Mouse (Mus musculus) midbrain, embryonic 10.5 days (tissue): ENCODE measurements around the gene Snai3. TPM values are rescaled to one million over a fixed set of nuclear protein-coding genes. Genes with fewer than 3 reads are reported as not detected.

Experiments
- DNase-seq: peaks from one replicate; pipeline ENCODE4 v3.0.0-alpha.2; 2017; ENCODE audit warnings: low spot score
- H3K27ac ChIP-seq: fragments of 300-500 bp; sonication (generic); replicated peaks from 2 replicates; pipeline ENCODE4 v1.5.1; 2016; ENCODE audit warnings: mild to moderate bottlenecking
- H3K27me3 ChIP-seq: fragments of 300-500 bp; sonication (generic); 2 replicates; pipeline ENCODE4 v1.6.1; 2016; ENCODE audit warnings: low read depth, mild to moderate bottlenecking; ENCODE audit not compliant: poor library complexity, severe bottlenecking
- H3K36me3 ChIP-seq: fragments of 300-500 bp; sonication (generic); 2 replicates; pipeline ENCODE4 v1.6.1; 2016; ENCODE audit warnings: mild to moderate bottlenecking, moderate library complexity
- H3K4me1 ChIP-seq: fragments of 300-500 bp; sonication (generic); 2 replicates; pipeline ENCODE4 v1.6.1; 2016
- H3K4me3 ChIP-seq: fragments of 300-500 bp; sonication (generic); 2 replicates; pipeline ENCODE4 v1.5.1; 2016; ENCODE audit warnings: mild to moderate bottlenecking, moderate library complexity
- H3K9me3 ChIP-seq: fragments of 300-500 bp; sonication (generic); replicated peaks from 2 replicates; pipeline ENCODE4 v1.6.1; 2016; ENCODE audit warnings: mild to moderate bottlenecking
- WGBS: fragments of 180-500 bp; shearing (Covaris S2); methylation state at CpG from one replicate; pipeline ENCODE4 v1.1.7; 2016; 5-methylcytosine and 5-hydroxymethylcytosine counted together
- polyA plus RNA-seq: library from polyadenylated mRNA; unstranded; fragments of >200 nt; fragmentation: Nextera tagmentation; extraction: Ambion mirVana; gene quantifications from 2 replicates; pipeline ENCODE4 v1.2.1, GENCODE M21; 2016

Gene Snai3
- polyA plus RNA-seq, 1 experiment from 2014 or later = not detected

- no peaks in the 10 kb centered on the region for H3K36me3 ChIP-seq
- peaks cover 17% of the 10 kb centered on the region for H3K27me3 ChIP-seq
- 83% methylated on average over 10 of the region's 10 CpGs for WGBS
- DNase-seq = no peak
- no peaks in the 10 kb centered on the region for H3K9me3 ChIP-seq
- H3K4me3 ChIP-seq = no peak overlapping the region
- no peaks in the 10 kb centered on the region for H3K4me1 ChIP-seq
- H3K27ac ChIP-seq = no peak overlapping the region
Observed at GRCm38 (mm10) chr8:122452154-122452553, 8.4 kb downstream of the Snai3 start.

GRCm38 (mm10) chr8:122451161-122451703 is 9.3 kb downstream of the Snai3 start:
- H3K4me1 ChIP-seq = no peaks in the 10 kb centered on the region; the same call in 1 of the 2 replicates
- H3K27ac ChIP-seq = no peak overlapping the region
- no peaks in the 10 kb centered on the region for H3K36me3 ChIP-seq
- no peak for DNase-seq
- peaks cover 10% of the 10 kb centered on the region; the same call in 1 of the 2 replicates for H3K27me3 ChIP-seq
- H3K9me3 ChIP-seq = no peaks in the 10 kb centered on the region
- H3K4me3 ChIP-seq = no peak overlapping the region
- WGBS = 86% methylated on average over 7 of the region's 7 CpGs

GRCm38 (mm10) chr8:122445203-122445602 is 15.3 kb downstream of the Snai3 start:
- H3K36me3 ChIP-seq = no peaks in the 10 kb centered on the region
- H3K4me1 ChIP-seq = peaks cover 34% of the 10 kb centered on the region
- H3K27me3 ChIP-seq = no peaks in the 10 kb centered on the region
- WGBS = 70% methylated on average over 3 of the region's 3 CpGs
- H3K27ac ChIP-seq = no peak overlapping the region
- no peak for DNase-seq
- H3K4me3 ChIP-seq = 0 out of 2 replicates have a peak overlapping the region, but pooled peaks have one; percentile 87
- no peaks in the 10 kb centered on the region for H3K9me3 ChIP-seq

- H3K4me3 ChIP-seq = peak overlapping the region; percentile 87
- peak; percentile 60 for DNase-seq
- peak overlapping the region; percentile 93 for H3K27ac ChIP-seq
- H3K9me3 ChIP-seq = no peaks in the 10 kb centered on the region
- peaks cover 10% of the 10 kb centered on the region for H3K36me3 ChIP-seq
- no peaks in the 10 kb centered on the region for H3K27me3 ChIP-seq
- H3K4me1 ChIP-seq = peaks cover 34% of the 10 kb centered on the region
- 53% methylated on average over 19 of the region's 19 CpGs for WGBS
Observed at GRCm38 (mm10) chr8:122444058-122444748, 16.3 kb downstream of the Snai3 start.

- peaks cover 17% of the 10 kb centered on the region for H3K36me3 ChIP-seq
- DNase-seq = peak; percentile 99
- H3K9me3 ChIP-seq = no peaks in the 10 kb centered on the region
- H3K4me3 ChIP-seq = peak within 1 kb of the TSS; percentile 87
- peak within 1 kb of the TSS; percentile 93 for H3K27ac ChIP-seq
- WGBS = under 1% methylated on average over 47 of the region's 47 CpGs
- peaks cover 34% of the 10 kb centered on the region for H3K4me1 ChIP-seq
- no peaks in the 10 kb centered on the region for H3K27me3 ChIP-seq
Observed at GRCm38 (mm10) chr8:122443262-122444006, 17.1 kb downstream of the Snai3 start, which contains the start of gene Mvd. Mvd (minus strand) TSS chr8:122443422.

- no peaks in the 10 kb centered on the region for H3K27me3 ChIP-seq
- peak overlapping the region; percentile 87 for H3K4me3 ChIP-seq
- no peak for DNase-seq
- peaks cover 24% of the 10 kb centered on the region for H3K36me3 ChIP-seq
- no peaks in the 10 kb centered on the region for H3K9me3 ChIP-seq
- peak overlapping the region; percentile 93 for H3K27ac ChIP-seq
- under 1% methylated on average over 12 of the region's 12 CpGs for WGBS
- peaks cover 34% of the 10 kb centered on the region for H3K4me1 ChIP-seq
Observed at GRCm38 (mm10) chr8:122442781-122443180, 17.8 kb downstream of the Snai3 start.

- 21% methylated on average over 7 of the region's 7 CpGs for WGBS
Observed at GRCm38 (mm10) chr8:122442356-122442755, 18.2 kb downstream of the Snai3 start.

GRCm38 (mm10) chr8:122441326-122441725 is 19.2 kb downstream of the Snai3 start:
- Histone ChIP-seq H3K36me3 (peaks cover 39% of the 10 kb centered on the region), H3K4me3 (no peak overlapping the region), H3K4me1 (peaks cover 34% of the 10 kb centered on the region), H3K27ac (no peak overlapping the region), H3K27me3 (no peaks in the 10 kb centered on the region), H3K9me3 (no peaks in the 10 kb centered on the region)
- no peak for DNase-seq
- WGBS = 93% methylated on average over 1 of the region's 1 CpGs

More at GRCm38 (mm10) chr8:122442356-122442755, 18.2 kb downstream of the Snai3 start:
- Histone ChIP-seq H3K27me3 (no peaks in the 10 kb centered on the region), H3K9me3 (no peaks in the 10 kb centered on the region), H3K4me3 (peak overlapping the region; percentile 87), H3K36me3 (peaks cover 28% of the 10 kb centered on the region), H3K4me1 (peaks cover 34% of the 10 kb centered on the region), H3K27ac (peak overlapping the region; percentile 93)
- no peak for DNase-seq

- H3K4me3 ChIP-seq = no peak overlapping the region
- no peak overlapping the region for H3K27ac ChIP-seq
- DNase-seq = no peak
- WGBS = 95% methylated on average over 16 of the region's 16 CpGs
- no peaks in the 10 kb centered on the region for H3K9me3 ChIP-seq
- H3K27me3 ChIP-seq = no peaks in the 10 kb centered on the region
- H3K36me3 ChIP-seq = peaks cover 58% of the 10 kb centered on the region
- peaks cover 15% of the 10 kb centered on the region for H3K4me1 ChIP-seq
Observed at GRCm38 (mm10) chr8:122439336-122439735, 21.2 kb downstream of the Snai3 start.

- H3K4me1 ChIP-seq = peaks cover 18% of the 10 kb centered on the region
- H3K27ac ChIP-seq = no peak overlapping the region
- peaks cover 70% of the 10 kb centered on the region for H3K36me3 ChIP-seq
- no peak for DNase-seq
- H3K9me3 ChIP-seq = no peaks in the 10 kb centered on the region
- H3K27me3 ChIP-seq = no peaks in the 10 kb centered on the region; the same call in 1 of the 2 replicates
- WGBS = 94% methylated on average over 13 of the region's 13 CpGs
- no peak overlapping the region for H3K4me3 ChIP-seq
Observed at GRCm38 (mm10) chr8:122437708-122438331, 22.7 kb downstream of the Snai3 start.

GRCm38 (mm10) chr8:122436586-122437125 is 23.9 kb downstream of the Snai3 start:
- Histone ChIP-seq H3K4me1 (peaks cover 19% of the 10 kb centered on the region), H3K9me3 (no peaks in the 10 kb centered on the region), H3K4me3 (no peak overlapping the region), H3K36me3 (peaks cover 70% of the 10 kb centered on the region), H3K27ac (no peak overlapping the region), H3K27me3 (peaks cover 4% of the 10 kb centered on the region; the same call in 1 of the 2 replicates)
- no peak for DNase-seq
- WGBS = 89% methylated on average over 20 of the region's 20 CpGs

- H3K4me1 ChIP-seq = peaks cover 25% of the 10 kb centered on the region
- 96% methylated on average over 9 of the region's 9 CpGs for whole genome bisulfite sequencing
- peaks cover 9% of the 10 kb centered on the region; the same call in 1 of the 2 replicates for H3K27me3 ChIP-seq
- no peak for DNase-seq
- H3K36me3 ChIP-seq = peaks cover 70% of the 10 kb centered on the region
- H3K27ac ChIP-seq = no peak overlapping the region
- H3K4me3 ChIP-seq = no peak overlapping the region
- H3K9me3 ChIP-seq = no peaks in the 10 kb centered on the region
Observed at GRCm38 (mm10) chr8:122436146-122436545, 24.4 kb downstream of the Snai3 start.
